Mouse (Mus musculus) kidney, adult 2 months (tissue): ENCODE measurements around the gene E430018J23Rik.

Experiments used
- CTCF ChIP-seq: fragments of 200-500 bp; conservative IDR thresholded peaks from 2 replicates; pipeline ENCODE4 v1.5.1; 2011; ENCODE audit warnings: low read depth, mild to moderate bottlenecking, control low read depth, low read length, moderate library complexity, mixed read lengths; ENCODE audit not compliant: insufficient read depth, insufficient read length
- POLR2A ChIP-seq: fragments of 200-500 bp; IDR thresholded peaks from one replicate; pipeline ENCODE4 v1.6.1; 2011; ENCODE audit warnings: low read depth, low read length, control low read depth

DNA sequence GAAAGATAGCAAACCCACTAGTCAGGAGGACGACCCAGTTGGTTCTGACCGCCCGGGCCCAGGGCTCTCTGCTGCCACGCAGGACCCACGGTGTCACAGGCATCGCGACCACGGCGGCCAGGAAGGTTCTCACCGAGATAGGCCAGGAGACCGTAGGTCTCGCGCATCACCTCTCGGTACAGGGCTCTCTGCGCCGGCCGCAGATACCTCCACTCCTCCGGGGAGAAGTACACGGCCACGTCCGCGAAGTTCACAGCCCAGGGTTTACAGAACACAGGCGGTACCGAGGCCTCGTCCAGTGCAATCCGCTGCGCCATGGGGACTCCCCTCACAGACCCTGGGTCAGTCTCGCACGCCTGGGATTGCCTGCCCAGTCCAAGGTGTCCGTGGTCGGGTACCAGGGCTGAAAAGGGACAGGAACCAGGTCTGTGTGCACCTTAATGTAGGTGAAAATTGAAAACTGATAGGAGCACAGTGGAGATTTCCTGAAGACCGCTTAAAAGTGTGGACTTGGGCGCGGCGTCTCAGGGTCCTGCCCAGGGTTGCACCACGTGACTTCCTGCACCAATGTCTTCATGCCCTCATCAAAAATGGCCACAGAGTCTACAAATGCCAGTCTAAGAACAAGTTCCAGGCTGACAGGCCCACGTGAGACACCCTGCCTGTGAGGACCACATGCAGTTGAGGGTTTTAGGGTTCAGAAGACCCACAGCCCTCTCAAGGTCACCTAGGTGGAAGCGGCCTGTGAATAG, 6.6 kb downstream of the E430018J23Rik start, which contains the start of gene 9130019O22Rik:
- no peak for TF ChIP-seq CTCF
- peak; percentile 53 for TF ChIP-seq POLR2A
